ENCODE assay signal across 9 mouse cellular contexts in the genomic region with DNA sequence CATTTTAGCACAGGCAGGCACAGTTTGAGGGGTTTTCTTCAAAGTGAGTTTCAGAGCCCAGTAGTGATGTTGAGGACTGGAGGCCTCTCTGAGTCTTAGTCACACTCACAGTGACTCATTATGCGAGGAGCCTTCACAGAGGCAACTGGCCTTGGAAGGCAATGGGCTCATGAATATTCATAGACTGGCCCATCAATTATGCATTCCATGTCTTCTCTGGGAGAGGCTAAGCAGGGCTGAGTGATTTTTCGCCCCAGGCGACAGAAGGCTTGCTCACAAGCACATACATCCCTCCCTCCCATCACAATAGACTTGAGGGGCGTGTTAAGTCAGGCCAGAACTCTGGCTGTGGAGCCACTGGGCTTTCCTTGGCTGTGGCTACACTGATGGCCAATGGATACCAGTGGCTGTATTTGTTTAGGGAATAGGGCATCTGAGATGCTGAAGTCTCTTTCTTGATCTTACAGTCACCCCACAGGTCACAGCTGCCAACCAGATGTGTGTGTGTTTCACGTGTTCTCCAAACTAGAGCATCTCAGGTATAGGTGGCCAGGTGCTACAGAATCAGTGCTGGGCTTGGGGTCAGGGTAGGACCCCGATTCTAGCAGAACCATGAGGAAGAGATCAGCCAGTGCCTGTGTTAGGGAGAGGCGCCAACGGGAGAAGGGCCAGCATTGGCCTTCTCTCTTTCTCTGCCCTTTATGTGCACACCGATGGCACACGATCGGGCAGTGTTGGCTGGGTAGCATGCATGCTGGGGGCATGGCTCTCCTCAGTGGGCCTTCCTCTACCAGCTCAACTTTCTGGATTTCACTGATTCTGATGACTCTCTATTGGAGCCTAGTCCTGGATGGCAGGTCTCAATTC. TPM values are rescaled to one million over a fixed set of nuclear protein-coding genes. Genes with fewer than 3 reads are reported as not detected.
A peak's percentile ranks its signal among the peaks of the same experiment; 100 is the strongest.
DNase-seq lines count a peak whose midpoint lies in the region; ATAC-seq lines count a peak whose summit lies in the region.
"Had no signal": no experiment of that assay in that cellular context is flagged by ENCODE, and none has a peak within 500 bp of the region (broad histone marks: within the 10 kb centered on the region; RNA-seq: fewer than 3 reads in every experiment).

No protein-coding gene starts in this region.

- H3K4me3 ChIP-seq in hindbrain, embryonic 13.5 days: no peak overlapping the region

- no peaks in the 10 kb centered on the region for H3K9me3 ChIP-seq in hindbrain, embryonic 13.5 days

- no peaks in the 10 kb centered on the region for H3K36me3 ChIP-seq in hindbrain, embryonic 13.5 days

- no peak overlapping the region for H3K4me2 ChIP-seq in hindbrain, embryonic 13.5 days

- DNase-seq in MN1 (ENCODE audit: low spot score): peak; percentile 24
- peak; percentile 91 for DNase-seq in embryo, embryonic 11 days
- DNase-seq in left cerebral cortex, adult 18-20 months (ENCODE audit: low spot score in 2 of 2): peak; percentile 61 to 65
- peak; percentile 68 for DNase-seq in right cerebral cortex, postnatal 25 days
- no peak for DNase-seq in gastrocnemius, postnatal 10 days

- WGBS in hindbrain, embryonic 13.5 days: 52% methylated on average over 11 of the region's 11 CpGs

- no peaks in the 10 kb centered on the region; the same call in 1 of the 2 replicates for H3K27me3 ChIP-seq in hindbrain, embryonic 13.5 days

- H3K4me1 ChIP-seq in hindbrain, embryonic 13.5 days (replicated peaks): peaks cover 38% of the 10 kb centered on the region

- peak overlapping the region; percentile 86 for H3K27ac ChIP-seq in hindbrain, embryonic 13.5 days
- H3K27ac ChIP-seq: liver, embryonic 14.5 days had no signal

- peak; percentile 87 for ATAC-seq in hindbrain, embryonic 13.5 days (ENCODE audit: low FRiP score)
- ATAC-seq in megakaryocyte, adult 5-6 weeks (ENCODE audit: poor library complexity, severe bottlenecking): no peak
- ATAC-seq in megakaryocyte-erythroid progenitor cell, adult 5-6 weeks (replicated peaks; ENCODE audit: low FRiP score, low TSS enrichment, poor library complexity, severe bottlenecking): no peak

- H3K9ac ChIP-seq in hindbrain, embryonic 13.5 days: no peak overlapping the region
- H3K9ac ChIP-seq: liver, embryonic 14.5 days had no signal

RNA-seq across cellular contexts. Expression of gene Eml1, which starts 25.6 kb away (rescaled TPM):
- polyA plus RNA-seq in hindbrain, embryonic 13.5 days (2015; fragmentation: Nextera tagmentation; extraction: Ambion mirVana): 58.7 and 61.9 TPM in 2 replicates
- 10 to 100 TPM; 60.4 to 64.1 TPM for total RNA-seq in left cerebral cortex, adult 18-20 months (2021)
- total RNA-seq in megakaryocyte, adult 5-6 weeks (2015): 0.60 TPM in 1 of 2 replicates, not detected in the other
- total RNA-seq in megakaryocyte, adult 5-6 weeks (2017): not detected in 2 replicates
- total RNA-seq in gastrocnemius, postnatal 10 days (2021): 100 to 1,000 TPM; 127 to 132 TPM
- total RNA-seq in megakaryocyte-erythroid progenitor cell, adult 5-6 weeks (2014; fragmentation: Nextera tagmentation): not detected in 2 replicates
- not detected in 2 replicates for total RNA-seq in megakaryocyte-erythroid progenitor cell, adult 5-6 weeks (2017)

Comparison
In these comparisons a context has a peak if more than half of its experiments do, and no peak if none do; other contexts are left out.
1. RNA of gene Eml1, which starts 25.6 kb away (total RNA-seq): 127 to 132 TPM in gastrocnemius, postnatal 10 days and 60.4 to 64.1 TPM in left cerebral cortex, adult 18-20 months; 0.60 TPM in megakaryocyte, adult 5-6 weeks and not detected in megakaryocyte-erythroid progenitor cell, adult 5-6 weeks; every median in the first group is over 10 times any median in the second.